Mouse (Mus musculus): Measurements from ENCODE around the gene Tnni3k. TPM values are rescaled to one million over a fixed set of nuclear protein-coding genes. Genes with fewer than 3 reads are reported as not detected.

Tnni3k gene
- polyA plus RNA-seq, 1 experiment from 2014 or later: 0.05 TPM

DNA sequence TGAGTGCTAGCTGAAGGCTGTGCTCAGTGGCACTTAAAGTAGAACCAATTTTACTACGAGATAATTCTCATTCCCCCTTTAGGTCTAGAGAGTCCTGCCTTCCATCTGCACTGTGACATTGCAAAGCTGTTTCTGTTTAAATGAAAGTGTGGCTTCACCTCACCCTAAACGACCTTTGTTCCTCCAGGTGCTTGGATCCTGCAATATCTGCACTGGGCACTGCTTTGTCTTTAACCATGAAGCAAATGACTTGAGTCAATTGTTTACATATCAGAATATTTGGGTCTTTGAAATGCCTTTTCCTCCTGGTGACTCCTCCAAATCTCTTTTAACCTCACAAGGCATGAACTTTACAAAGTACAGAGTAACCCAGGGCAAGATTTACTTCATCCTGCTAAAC, 175.7 kb downstream of the Tnni3k start:
- H3K4me3 ChIP-seq (ENCODE audit: low read depth, low read length): no peak overlapping the region
- no peaks in the 10 kb centered on the region for H3K9me3 ChIP-seq (ENCODE audit: control insufficient read depth, low read length)
- H3K27ac ChIP-seq (ENCODE audit: low read depth, low read length): no peak overlapping the region
- no peaks in the 10 kb centered on the region for H3K36me3 ChIP-seq (ENCODE audit: control insufficient read depth, insufficient read depth, low read length)
- DNase-seq (ENCODE audit: low spot score): no peak
- no peak overlapping the region for H3K4me2 ChIP-seq (replicated peaks; ENCODE audit: low read depth, low read length)
- 64% methylated on average over 2 of the region's 2 CpGs for WGBS
- ATAC-seq (ENCODE audit: low FRiP score): no peak
- no peak overlapping the region for H3K9ac ChIP-seq (ENCODE audit: low read depth, low read length)
- no peaks in the 10 kb centered on the region for H3K27me3 ChIP-seq (ENCODE audit: control insufficient read depth, insufficient read depth, low read length)
- H3K4me1 ChIP-seq (replicated peaks; ENCODE audit: control insufficient read depth, insufficient read depth, low read length): no peaks in the 10 kb centered on the region

GRCm38 (mm10) chr3:154879080-154879479, 176.1 kb downstream of the Tnni3k start:
- DNase-seq (ENCODE audit: low spot score) (no peak), ATAC-seq (ENCODE audit: low FRiP score) (no peak)
- Histone ChIP-seq H3K9me3 (ENCODE audit: control insufficient read depth, low read length) (no peaks in the 10 kb centered on the region), H3K36me3 (ENCODE audit: control insufficient read depth, insufficient read depth, low read length) (no peaks in the 10 kb centered on the region), H3K27me3 (ENCODE audit: control insufficient read depth, insufficient read depth, low read length) (no peaks in the 10 kb centered on the region), H3K4me1 (replicated peaks; ENCODE audit: control insufficient read depth, insufficient read depth, low read length) (no peaks in the 10 kb centered on the region), H3K9ac (ENCODE audit: low read depth, low read length) (no peak overlapping the region), H3K27ac (ENCODE audit: low read depth, low read length) (no peak overlapping the region), H3K4me3 (ENCODE audit: low read depth, low read length) (no peak overlapping the region), H3K4me2 (replicated peaks; ENCODE audit: low read depth, low read length) (no peak overlapping the region)
- 96% methylated on average over 1 of the region's 1 CpGs for WGBS

DNA sequence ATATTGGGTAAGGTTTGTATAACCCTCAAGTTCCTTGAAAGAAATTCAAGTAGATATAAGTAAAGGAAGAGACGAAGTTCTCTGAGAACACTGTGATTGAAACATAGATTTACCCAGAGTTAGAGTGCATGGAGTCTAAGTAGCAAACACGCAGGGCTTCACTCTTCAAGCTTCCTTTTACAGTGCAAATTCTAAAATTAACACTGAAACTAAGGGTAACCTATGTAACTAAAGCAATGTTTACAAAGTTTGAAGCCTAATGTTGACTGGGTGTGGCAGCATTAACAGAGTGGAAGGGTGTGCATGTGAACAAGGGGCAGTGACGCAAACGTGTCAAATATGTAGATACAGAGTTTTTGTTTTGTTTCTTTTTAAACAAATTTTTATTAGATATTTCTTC, 186.4 kb downstream of the Tnni3k start:
- WGBS: 93% methylated on average over 4 of the region's 4 CpGs
- Histone ChIP-seq H3K9me3 (ENCODE audit: control insufficient read depth, low read length) (no peaks in the 10 kb centered on the region), H3K9ac (ENCODE audit: low read depth, low read length) (no peak overlapping the region), H3K4me2 (replicated peaks; ENCODE audit: low read depth, low read length) (no peak overlapping the region), H3K4me1 (replicated peaks; ENCODE audit: control insufficient read depth, insufficient read depth, low read length) (no peaks in the 10 kb centered on the region), H3K27me3 (ENCODE audit: control insufficient read depth, insufficient read depth, low read length) (no peaks in the 10 kb centered on the region), H3K4me3 (ENCODE audit: low read depth, low read length) (no peak overlapping the region), H3K36me3 (ENCODE audit: control insufficient read depth, insufficient read depth, low read length) (no peaks in the 10 kb centered on the region), H3K27ac (ENCODE audit: low read depth, low read length) (no peak overlapping the region)
- ATAC-seq (ENCODE audit: low FRiP score): no peak
- no peak for DNase-seq (ENCODE audit: low spot score)

DNA sequence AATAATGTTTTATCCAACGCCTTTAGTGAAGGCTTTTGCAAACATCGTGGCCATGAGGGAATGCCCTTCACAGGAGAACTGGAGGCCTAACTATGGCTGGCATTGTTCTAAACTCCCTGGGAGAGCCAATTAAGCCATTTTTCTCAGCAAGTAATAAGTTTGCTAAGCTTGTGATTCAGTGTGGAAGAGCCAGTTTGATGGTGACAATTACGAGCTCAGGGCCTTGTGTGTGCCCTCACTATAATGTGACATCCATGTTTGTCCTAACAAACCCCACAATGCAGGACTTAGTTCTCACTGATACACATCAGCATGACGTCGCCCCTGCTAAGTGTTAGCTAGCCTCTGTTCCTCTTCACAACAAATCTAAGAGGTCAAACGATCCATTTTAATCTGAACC, 193.3 kb downstream of the Tnni3k start:
- Histone ChIP-seq H3K9ac (ENCODE audit: low read depth, low read length) (no peak overlapping the region), H3K4me2 (replicated peaks; ENCODE audit: low read depth, low read length) (no peak overlapping the region), H3K4me1 (replicated peaks; ENCODE audit: control insufficient read depth, insufficient read depth, low read length) (no peaks in the 10 kb centered on the region), H3K27ac (ENCODE audit: low read depth, low read length) (no peak overlapping the region), H3K4me3 (ENCODE audit: low read depth, low read length) (no peak overlapping the region), H3K36me3 (ENCODE audit: control insufficient read depth, insufficient read depth, low read length) (no peaks in the 10 kb centered on the region), H3K9me3 (ENCODE audit: control insufficient read depth, low read length) (no peaks in the 10 kb centered on the region), H3K27me3 (ENCODE audit: control insufficient read depth, insufficient read depth, low read length) (no peaks in the 10 kb centered on the region)
- DNase-seq (ENCODE audit: low spot score) (no peak), ATAC-seq (ENCODE audit: low FRiP score) (no peak)
- 87% methylated on average over 6 of the region's 6 CpGs for WGBS

DNA sequence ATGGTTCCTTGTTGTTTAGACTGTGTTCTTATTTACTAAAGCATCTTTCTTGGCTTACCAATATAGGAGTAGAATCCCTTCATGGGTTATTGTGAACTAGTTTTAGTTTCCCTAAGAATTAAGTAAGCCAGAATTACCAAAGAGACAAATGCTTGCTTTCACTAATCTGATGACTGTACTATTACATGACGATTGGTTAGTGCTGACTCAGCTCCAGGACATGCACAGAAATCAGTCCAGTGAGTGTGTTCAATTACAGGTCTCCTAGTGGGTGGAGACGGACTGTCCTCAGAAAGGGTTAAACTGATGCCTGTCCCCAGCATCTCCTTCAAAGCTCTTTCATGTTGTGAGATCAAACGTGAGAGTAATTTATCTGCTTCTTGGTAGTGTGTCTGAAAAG, 195.5 kb downstream of the Tnni3k start:
- Histone ChIP-seq H3K4me2 (replicated peaks; ENCODE audit: low read depth, low read length) (no peak overlapping the region), H3K36me3 (ENCODE audit: control insufficient read depth, insufficient read depth, low read length) (no peaks in the 10 kb centered on the region), H3K9me3 (ENCODE audit: control insufficient read depth, low read length) (no peaks in the 10 kb centered on the region), H3K9ac (ENCODE audit: low read depth, low read length) (no peak overlapping the region), H3K4me3 (ENCODE audit: low read depth, low read length) (no peak overlapping the region), H3K27me3 (ENCODE audit: control insufficient read depth, insufficient read depth, low read length) (no peaks in the 10 kb centered on the region), H3K27ac (ENCODE audit: low read depth, low read length) (no peak overlapping the region), H3K4me1 (replicated peaks; ENCODE audit: control insufficient read depth, insufficient read depth, low read length) (no peaks in the 10 kb centered on the region)
- whole genome bisulfite sequencing: 62% methylated on average over 3 of the region's 3 CpGs
- no peak for ATAC-seq (ENCODE audit: low FRiP score)
- no peak for DNase-seq (ENCODE audit: low spot score)

GRCm38 (mm10) chr3:154853257-154853656, 201.9 kb downstream of the Tnni3k start:
- Histone ChIP-seq H3K4me2 (replicated peaks; ENCODE audit: low read depth, low read length) (no peak overlapping the region), H3K9ac (ENCODE audit: low read depth, low read length) (no peak overlapping the region), H3K27ac (ENCODE audit: low read depth, low read length) (peak overlapping the region; percentile 17; the same call in 1 of the 2 replicates), H3K9me3 (ENCODE audit: control insufficient read depth, low read length) (no peaks in the 10 kb centered on the region), H3K4me1 (replicated peaks; ENCODE audit: control insufficient read depth, insufficient read depth, low read length) (no peaks in the 10 kb centered on the region), H3K27me3 (ENCODE audit: control insufficient read depth, insufficient read depth, low read length) (no peaks in the 10 kb centered on the region), H3K4me3 (ENCODE audit: low read depth, low read length) (no peak overlapping the region), H3K36me3 (ENCODE audit: control insufficient read depth, insufficient read depth, low read length) (no peaks in the 10 kb centered on the region)
- DNase-seq (ENCODE audit: low spot score) (peak; percentile 12), ATAC-seq (ENCODE audit: low FRiP score) (0 out of 2 replicates have a peak, but pooled peaks have one; percentile 38)
- WGBS: 28% methylated on average over 6 of the region's 6 CpGs

DNA sequence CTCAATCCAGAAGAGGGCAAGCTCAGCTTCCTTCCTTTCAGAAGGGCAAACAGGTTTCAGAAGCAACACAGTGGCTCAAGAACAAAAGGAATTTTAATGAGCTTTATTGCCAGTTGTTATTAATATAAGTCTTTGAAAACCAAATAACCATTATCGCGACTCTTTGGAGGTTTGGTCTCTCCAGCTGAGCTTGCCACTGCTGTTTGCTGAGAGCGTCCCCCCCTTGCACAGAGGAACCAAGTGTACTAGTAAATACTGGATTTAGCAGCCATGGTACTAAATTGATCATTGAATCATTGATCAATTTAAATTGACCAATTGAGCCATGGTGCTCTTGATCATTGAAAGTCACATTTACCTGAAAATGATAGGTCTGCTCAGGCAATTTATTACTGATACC, 202.9 kb downstream of the Tnni3k start:
- H3K4me1 ChIP-seq (replicated peaks; ENCODE audit: control insufficient read depth, insufficient read depth, low read length): no peaks in the 10 kb centered on the region
- DNase-seq (ENCODE audit: low spot score): no peak
- WGBS: 79% methylated on average over 3 of the region's 3 CpGs

DNA sequence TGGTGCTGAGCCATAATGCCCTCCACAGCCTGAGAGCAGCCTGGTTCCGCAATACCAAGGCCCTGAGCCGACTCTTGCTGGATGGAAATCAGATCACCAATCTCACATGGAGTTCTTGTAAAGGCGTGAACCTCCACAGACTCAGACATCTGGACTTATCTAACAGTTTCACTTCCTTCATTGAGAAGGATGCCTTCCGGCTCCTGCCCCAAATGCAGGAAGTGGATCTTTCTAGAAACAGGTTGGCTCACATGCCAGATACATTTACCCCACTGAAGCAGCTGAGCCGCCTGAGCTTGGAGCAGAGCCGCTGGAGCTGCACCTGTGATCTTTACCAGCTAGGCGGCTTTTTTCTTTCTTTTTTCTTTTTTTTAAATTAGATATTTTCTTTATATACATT, 213.0 kb downstream of the Tnni3k start:
- H3K9me3 ChIP-seq (ENCODE audit: control insufficient read depth, low read length): no peaks in the 10 kb centered on the region
- H3K36me3 ChIP-seq (ENCODE audit: control insufficient read depth, insufficient read depth, low read length): no peaks in the 10 kb centered on the region
- ATAC-seq (ENCODE audit: low FRiP score) (no peak), DNase-seq (ENCODE audit: low spot score) (no peak)
- 92% methylated on average over 7 of the region's 7 CpGs for WGBS
- H3K4me2 ChIP-seq (replicated peaks; ENCODE audit: low read depth, low read length): no peak overlapping the region
- H3K4me1 ChIP-seq (replicated peaks; ENCODE audit: control insufficient read depth, insufficient read depth, low read length): no peaks in the 10 kb centered on the region
- no peak overlapping the region for H3K9ac ChIP-seq (ENCODE audit: low read depth, low read length)
- no peaks in the 10 kb centered on the region for H3K27me3 ChIP-seq (ENCODE audit: control insufficient read depth, insufficient read depth, low read length)
- no peak overlapping the region for H3K4me3 ChIP-seq (ENCODE audit: low read depth, low read length)
- H3K27ac ChIP-seq (ENCODE audit: low read depth, low read length): no peak overlapping the region

More for the DNA sequence above, 202.9 kb downstream of the Tnni3k start:
- Histone ChIP-seq H3K36me3 (ENCODE audit: control insufficient read depth, insufficient read depth, low read length) (no peaks in the 10 kb centered on the region), H3K27ac (ENCODE audit: low read depth, low read length) (no peak overlapping the region), H3K4me3 (ENCODE audit: low read depth, low read length) (no peak overlapping the region), H3K27me3 (ENCODE audit: control insufficient read depth, insufficient read depth, low read length) (no peaks in the 10 kb centered on the region), H3K9me3 (ENCODE audit: control insufficient read depth, low read length) (no peaks in the 10 kb centered on the region), H3K9ac (ENCODE audit: low read depth, low read length) (no peak overlapping the region), H3K4me2 (replicated peaks; ENCODE audit: low read depth, low read length) (no peak overlapping the region)
- no peak for ATAC-seq (ENCODE audit: low FRiP score)

GRCm38 (mm10) chr3:154841076-154841475, 214.1 kb downstream of the Tnni3k start:
- Histone ChIP-seq H3K4me2 (replicated peaks; ENCODE audit: low read depth, low read length) (no peak overlapping the region), H3K27ac (ENCODE audit: low read depth, low read length) (no peak overlapping the region), H3K9ac (ENCODE audit: low read depth, low read length) (no peak overlapping the region), H3K4me3 (ENCODE audit: low read depth, low read length) (no peak overlapping the region), H3K36me3 (ENCODE audit: control insufficient read depth, insufficient read depth, low read length) (no peaks in the 10 kb centered on the region), H3K4me1 (replicated peaks; ENCODE audit: control insufficient read depth, insufficient read depth, low read length) (no peaks in the 10 kb centered on the region), H3K9me3 (ENCODE audit: control insufficient read depth, low read length) (no peaks in the 10 kb centered on the region), H3K27me3 (ENCODE audit: control insufficient read depth, insufficient read depth, low read length) (no peaks in the 10 kb centered on the region)
- no peak for DNase-seq (ENCODE audit: low spot score)
- ATAC-seq (ENCODE audit: low FRiP score): no peak
- 49% methylated on average over 1 of the region's 1 CpGs for WGBS
